In the genomic region with DNA sequence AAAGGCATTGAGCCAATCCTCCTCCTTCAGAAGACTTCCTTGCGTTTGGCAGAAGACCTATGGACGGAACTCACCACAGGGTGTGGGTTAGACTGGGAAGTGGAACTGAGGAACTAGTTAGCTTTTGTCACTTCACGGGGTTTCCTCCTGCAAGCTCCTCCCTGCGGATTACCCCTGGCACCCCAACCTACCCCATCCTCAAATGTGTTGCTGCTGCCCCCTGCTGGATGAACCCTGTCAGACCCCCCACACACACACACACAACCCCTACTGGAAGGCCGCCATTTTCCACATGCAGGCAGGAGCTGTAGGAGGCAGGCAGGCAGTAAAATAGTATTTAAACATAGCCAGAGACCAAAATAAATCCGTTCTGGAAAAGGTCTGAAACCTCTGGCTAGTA, we compare ENCODE assay signal across 9 mouse cellular contexts. TPM values are rescaled to one million over a fixed set of nuclear protein-coding genes. Genes with fewer than 3 reads are reported as not detected.
A peak's percentile ranks its signal among the peaks of the same experiment; 100 is the strongest.
DNase-seq lines count a peak whose midpoint lies in the region; ATAC-seq and TF ChIP-seq lines count a peak whose summit lies in the region.
"Had no signal": no experiment of that assay in that cellular context is flagged by ENCODE, and none has a peak within 500 bp of the region (broad histone marks: within the 10 kb centered on the region; RNA-seq: fewer than 3 reads in every experiment).

No protein-coding gene starts in this region.

- peak; percentile 52; the same call in 1 of the 2 replicates for TF ChIP-seq POLR2A in heart, adult 2 months (IDR thresholded peaks at IDR 0.05; ENCODE audit: insufficient read depth, low read depth, low read length)

- H3K9ac ChIP-seq in heart, adult 2 months (ENCODE audit: low read depth, low read length): no peak overlapping the region
- H3K9ac ChIP-seq in heart, embryonic 11.5 days (ENCODE audit: low read depth, low read length): no peak overlapping the region
- no peak overlapping the region for H3K9ac ChIP-seq in hindbrain, embryonic 14.5 days
- H3K9ac ChIP-seq: limb, embryonic 15.5 days had no signal

- no peak overlapping the region for H3K4me2 ChIP-seq in heart, embryonic 11.5 days
- H3K4me2 ChIP-seq in hindbrain, embryonic 14.5 days (replicated peaks): no peak overlapping the region
- H3K4me2 ChIP-seq: limb, embryonic 15.5 days had no signal

- no peak for ATAC-seq in heart, embryonic 11.5 days (replicated peaks; ENCODE audit: insufficient number of reproducible peaks, low FRiP score, low TSS enrichment)
- ATAC-seq in hindbrain, embryonic 14.5 days (ENCODE audit: low FRiP score): no peak

- intact Hi-C loops in heart, adult 2 months (cut with DNase I): loop anchor here (5.0 to 10.0 kb wide), 2 partner anchors 85 to 158 kb away; no protein-coding TSS in a partner anchor

- 59% methylated on average over 6 of the region's 6 CpGs for WGBS in heart, adult 2 months
- WGBS in heart, embryonic 11.5 days (ENCODE audit: insufficient replicate concordance): 72% methylated on average over 6 of the region's 6 CpGs
- WGBS in hindbrain, embryonic 14.5 days: 84% methylated on average over 6 of the region's 6 CpGs

- DNase-seq in heart, adult 2 months: peak; percentile 82 to 83
- peak; percentile 74 for DNase-seq in adrenal gland, adult 2 months
- DNase-seq in frontal cortex, postnatal 25 days (ENCODE audit: low spot score in 2 of 2): peak; percentile 15 to 43
- peak; percentile 29 to 53 for DNase-seq in layer of hippocampus, adult 2 months (ENCODE audit: low spot score in 2 of 2)
- peak; percentile 81 for DNase-seq in lung, postnatal 14 days
- DNase-seq in spleen, postnatal 4 days (ENCODE audit: low spot score in 2 of 2): peak; percentile 87 to 97
- DNase-seq in hindbrain, embryonic 14.5 days (ENCODE audit: low spot score): no peak

- peak overlapping the region; percentile 32; the same call in 1 of the 2 replicates for H3K27ac ChIP-seq in heart, adult 2 months
- H3K27ac ChIP-seq in heart, embryonic 11.5 days (ENCODE audit: low read depth, low read length): no peak overlapping the region
- no peak overlapping the region for H3K27ac ChIP-seq in layer of hippocampus, adult 2 months
- H3K27ac ChIP-seq in hindbrain, embryonic 14.5 days: no peak overlapping the region
- H3K27ac ChIP-seq: limb, embryonic 15.5 days had no signal

- no peaks in the 10 kb centered on the region for H3K36me3 ChIP-seq in heart, adult 2 months (ENCODE audit: control insufficient read depth, insufficient read depth, low read length)
- H3K36me3 ChIP-seq in heart, embryonic 11.5 days (ENCODE audit: control insufficient read depth, insufficient read depth, low read length): no peaks in the 10 kb centered on the region
- no peaks in the 10 kb centered on the region for H3K36me3 ChIP-seq in hindbrain, embryonic 14.5 days (replicated peaks; ENCODE audit: control insufficient read depth, insufficient read depth)
- H3K36me3 ChIP-seq: limb, embryonic 15.5 days had no signal

- peak; percentile 49; the same call in 1 of the 2 replicates for TF ChIP-seq EP300 in heart, adult 2 months (IDR thresholded peaks at IDR 0.05; ENCODE audit: insufficient read depth, low read depth, low read length)

- no peaks in the 10 kb centered on the region for H3K79me2 ChIP-seq in heart, adult 2 months (replicated peaks; ENCODE audit: control insufficient read depth, insufficient read depth, low read length)

- no peaks in the 10 kb centered on the region for H3K27me3 ChIP-seq in heart, adult 2 months (ENCODE audit: control insufficient read depth, insufficient read depth, low read length)
- no peaks in the 10 kb centered on the region for H3K27me3 ChIP-seq in heart, embryonic 11.5 days (ENCODE audit: control insufficient read depth, insufficient read depth, low read length)
- H3K27me3 ChIP-seq in hindbrain, embryonic 14.5 days (ENCODE audit: control insufficient read depth, insufficient read depth, low read length): no peaks in the 10 kb centered on the region
- H3K27me3 ChIP-seq: limb, embryonic 15.5 days had no signal

- TF ChIP-seq CTCF in heart, adult 2 months (IDR thresholded peaks at IDR 0.05): peak; percentile 67
- peak; percentile 64 for TF ChIP-seq CTCF in layer of hippocampus, adult 2 months (conservative IDR thresholded peaks at IDR 0.05)

- no peaks in the 10 kb centered on the region for H3K9me3 ChIP-seq in heart, embryonic 11.5 days (replicated peaks; ENCODE audit: control insufficient read depth, low read length)
- no peaks in the 10 kb centered on the region for H3K9me3 ChIP-seq in hindbrain, embryonic 14.5 days (ENCODE audit: control insufficient read depth, low read length)
- H3K9me3 ChIP-seq: limb, embryonic 15.5 days had no signal

- H3K4me1 ChIP-seq in heart, adult 2 months (ENCODE audit: control insufficient read depth, insufficient read depth, low read length): peaks cover 1% of the 10 kb centered on the region; the same call in 1 of the 2 replicates
- no peaks in the 10 kb centered on the region for H3K4me1 ChIP-seq in heart, embryonic 11.5 days (ENCODE audit: control insufficient read depth, insufficient read depth, low read length)
- no peaks in the 10 kb centered on the region for H3K4me1 ChIP-seq in hindbrain, embryonic 14.5 days (replicated peaks; ENCODE audit: control insufficient read depth, insufficient read depth, low read length)

- H3K4me3 ChIP-seq in heart, adult 2 months: no peak overlapping the region
- H3K4me3 ChIP-seq in heart, embryonic 11.5 days (ENCODE audit: low read depth, low read length): no peak overlapping the region
- H3K4me3 ChIP-seq in layer of hippocampus, adult 2 months: no peak overlapping the region
- no peak overlapping the region for H3K4me3 ChIP-seq in hindbrain, embryonic 14.5 days (replicated peaks; ENCODE audit: low read length)
- H3K4me3 ChIP-seq: limb, embryonic 15.5 days had no signal

RNA-seq across cellular contexts. Expression of a gene that starts 23.1 kb away (rescaled TPM):
- not detected for total RNA-seq in heart, adult 2 months (2021)
- polyA plus RNA-seq in heart, adult 2 months (2012; rRNA removed): not detected in 2 replicates
- polyA plus RNA-seq in heart, embryonic 11.5 days (2014; fragmentation: Nextera tagmentation; extraction: Ambion mirVana): 0.42 TPM in 1 of 2 replicates, not detected in the other
- total RNA-seq in adrenal gland, adult 2 months (2021): not detected
- polyA plus RNA-seq in adrenal gland, adult 2 months (2012; rRNA removed): not detected in 2 replicates
- total RNA-seq in layer of hippocampus, adult 2 months (2021): not detected
- not detected in 2 replicates for polyA plus RNA-seq in hindbrain, embryonic 14.5 days (2014; fragmentation: Nextera tagmentation; extraction: Ambion mirVana)

RNA-seq across cellular contexts. Expression of a gene that starts 37.3 kb away (rescaled TPM):
- total RNA-seq in heart, adult 2 months (2021): 1 to 10 TPM; 3.9 to 4.7 TPM
- polyA plus RNA-seq in heart, adult 2 months (2012; rRNA removed): 9.1 and 9.5 TPM in 2 replicates
- 5.9 and 6.6 TPM in 2 replicates for polyA plus RNA-seq in heart, embryonic 11.5 days (2014; fragmentation: Nextera tagmentation; extraction: Ambion mirVana)
- total RNA-seq in adrenal gland, adult 2 months (2021): 1 to 10 TPM; 4.1 to 6.3 TPM
- 13.4 and 14.1 TPM in 2 replicates for polyA plus RNA-seq in adrenal gland, adult 2 months (2012; rRNA removed)
- 10 to 100 TPM; 11.2 to 11.6 TPM for total RNA-seq in layer of hippocampus, adult 2 months (2021)
- 6.9 and 7.9 TPM in 2 replicates for polyA plus RNA-seq in hindbrain, embryonic 14.5 days (2014; fragmentation: Nextera tagmentation; extraction: Ambion mirVana)

RNA-seq across cellular contexts. Expression of a gene that starts 44.3 kb away (rescaled TPM):
- 10 to 100 TPM; 10.8 to 13.5 TPM for total RNA-seq in heart, adult 2 months (2021)
- polyA plus RNA-seq in heart, adult 2 months (2012; rRNA removed): 3.3 and 6.2 TPM in 2 replicates
- polyA plus RNA-seq in heart, embryonic 11.5 days (2014; fragmentation: Nextera tagmentation; extraction: Ambion mirVana): 11.2 and 12.4 TPM in 2 replicates
- 10 to 100 TPM; 12.8 to 16.8 TPM for total RNA-seq in adrenal gland, adult 2 months (2021)
- polyA plus RNA-seq in adrenal gland, adult 2 months (2012; rRNA removed): 3.3 and 3.9 TPM in 2 replicates
- 10 to 100 TPM; 46.4 to 47.8 TPM for total RNA-seq in layer of hippocampus, adult 2 months (2021)
- polyA plus RNA-seq in hindbrain, embryonic 14.5 days (2014; fragmentation: Nextera tagmentation; extraction: Ambion mirVana): 19.0 and 20.3 TPM in 2 replicates

RNA-seq across cellular contexts. Expression of a gene that starts 44.3 kb away (rescaled TPM):
- 1 to 10 TPM; 7.6 TPM for total RNA-seq in heart, adult 2 months (2021)
- polyA plus RNA-seq in heart, adult 2 months (2012; rRNA removed): 3.3 and 8.1 TPM in 2 replicates
- polyA plus RNA-seq in heart, embryonic 11.5 days (2014; fragmentation: Nextera tagmentation; extraction: Ambion mirVana): 11.1 and 14.3 TPM in 2 replicates
- total RNA-seq in adrenal gland, adult 2 months (2021): 10 to 100 TPM; 10.2 to 16.1 TPM
- 0.62 and 1.6 TPM in 2 replicates for polyA plus RNA-seq in adrenal gland, adult 2 months (2012; rRNA removed)
- total RNA-seq in layer of hippocampus, adult 2 months (2021): 10 to 100 TPM; 11.8 to 13.0 TPM
- polyA plus RNA-seq in hindbrain, embryonic 14.5 days (2014; fragmentation: Nextera tagmentation; extraction: Ambion mirVana): 11.0 and 15.6 TPM in 2 replicates
